Mouse (Mus musculus) c-Kit-positive CD71-negative TER-119-negative erythroid progenitor cells, embryonic 14.5 days (primary cell): ENCODE measurements around the gene Olfr1032.
"Not testable (repeated sequence)": the region's sequence is repeated elsewhere in the genome, so short reads cannot be mapped to it uniquely, and the experiment has no call there.

Source experiments
- DNase-seq: peaks from one replicate; pipeline ENCODE4 v3.0.0-alpha.2; 2013; ENCODE audit warnings: low read depth

The Olfr1032 gene

GRCm38 (mm10) chr2:86005240-86005639 lies at the start of gene Olfr1032:
TSS of gene Olfr1032 (plus strand) at chr2:86005540.
- no peak for DNase-seq

GRCm38 (mm10) chr2:85973595-85973994 lies 31.7 kb upstream of the Olfr1032 start, which contains the start of gene Olfr1029:
TSS of gene Olfr1029 (plus strand) at chr2:85973895.
- DNase-seq: no peak

- DNase-seq: no peak
These were observed 26.4 kb upstream of the Olfr1032 start, which contains the start of gene Olfr1030 for GRCm38 (mm10) chr2:85978976-85979375. TSS of gene Olfr1030 (plus strand) at chr2:85979276.

- DNase-seq: no peak
These were observed 15.3 kb upstream of the Olfr1032 start, which contains the start of gene Olfr1031 for GRCm38 (mm10) chr2:85990004-85990403. TSS of gene Olfr1031 (plus strand) at chr2:85990304.

GRCm38 (mm10) chr2:86020406-86020805 lies 15.1 kb downstream of the Olfr1032 start, which contains the start of gene Olfr1033:
TSS of gene Olfr1033 (plus strand) at chr2:86020633.
- DNase-seq: not testable (repeated sequence)

- DNase-seq: not testable (repeated sequence)
These were observed 16.2 kb downstream of the Olfr1032 start for GRCm38 (mm10) chr2:86021518-86021917.

GRCm38 (mm10) chr2:86045561-86045960 lies 40.2 kb downstream of the Olfr1032 start, which contains the start of gene Olfr1034:
TSS of gene Olfr1034 (plus strand) at chr2:86045861.
- no peak for DNase-seq

- not testable (repeated sequence) for DNase-seq
These were observed 45.4 kb downstream of the Olfr1032 start for GRCm38 (mm10) chr2:86050777-86051176.
